Mouse (Mus musculus) B cell, adult (primary cell): ENCODE results near the gene Smco3. TPM values are rescaled to one million over a fixed set of nuclear protein-coding genes. Genes with fewer than 3 reads are reported as not detected.

Source experiments
- total RNA-seq: library from RNA; stranded (reverse); gene quantifications from 4 replicates; pipeline ENCODE4 v1.2.4, GENCODE M21; 2023; ENCODE audit not compliant: inconsistent age

Gene Smco3
- total RNA-seq: 0.29 TPM in 1 of 4 replicates, not detected in the others

DNA sequence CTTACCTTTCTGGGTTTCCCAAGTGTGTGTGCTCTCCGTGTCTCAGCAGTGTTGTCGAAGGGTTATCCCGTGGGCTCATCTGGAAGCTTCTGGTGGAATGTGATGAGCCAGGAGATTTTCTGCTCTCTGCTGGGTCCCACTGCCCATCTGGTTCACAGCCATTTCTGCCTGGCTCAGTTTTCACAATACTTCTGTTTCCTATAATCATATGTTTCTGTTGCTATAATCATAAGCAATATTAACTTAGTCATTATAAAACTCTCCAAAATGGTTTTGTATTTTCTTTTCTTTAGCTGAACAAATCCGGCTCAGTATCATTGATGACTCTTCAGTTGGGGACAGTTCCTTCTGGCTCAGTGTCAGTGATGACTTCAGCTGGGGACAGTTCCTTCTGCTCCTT, at the start of gene Smco3:
Gene Smco3 (minus strand): TSS at position 101 of the 400 bp plus-strand sequence.

DNA sequence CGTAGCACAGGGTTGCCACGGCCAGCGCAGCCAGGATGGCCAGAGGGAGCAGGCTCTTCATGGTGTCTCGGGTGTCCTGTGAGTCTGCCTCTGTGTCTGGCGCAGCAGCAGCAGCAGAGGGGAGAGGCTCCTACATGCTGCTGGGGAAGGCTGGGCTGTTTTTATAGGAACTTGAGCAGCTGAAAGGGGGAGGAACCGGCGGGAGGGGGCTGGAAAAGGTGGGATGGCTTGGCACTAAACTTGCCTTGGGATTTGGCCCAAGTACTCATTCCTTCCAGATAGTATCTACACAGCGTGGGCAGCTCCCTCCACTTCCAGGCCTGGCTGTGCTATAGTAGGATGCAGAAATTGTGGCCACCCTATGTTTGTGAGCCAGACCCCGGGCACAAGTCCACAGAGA, 40.4 kb upstream of the Smco3 start, which contains the start of gene Mgp:
Gene Mgp (minus strand): TSS at position 154 of the 400 bp plus-strand sequence.

DNA sequence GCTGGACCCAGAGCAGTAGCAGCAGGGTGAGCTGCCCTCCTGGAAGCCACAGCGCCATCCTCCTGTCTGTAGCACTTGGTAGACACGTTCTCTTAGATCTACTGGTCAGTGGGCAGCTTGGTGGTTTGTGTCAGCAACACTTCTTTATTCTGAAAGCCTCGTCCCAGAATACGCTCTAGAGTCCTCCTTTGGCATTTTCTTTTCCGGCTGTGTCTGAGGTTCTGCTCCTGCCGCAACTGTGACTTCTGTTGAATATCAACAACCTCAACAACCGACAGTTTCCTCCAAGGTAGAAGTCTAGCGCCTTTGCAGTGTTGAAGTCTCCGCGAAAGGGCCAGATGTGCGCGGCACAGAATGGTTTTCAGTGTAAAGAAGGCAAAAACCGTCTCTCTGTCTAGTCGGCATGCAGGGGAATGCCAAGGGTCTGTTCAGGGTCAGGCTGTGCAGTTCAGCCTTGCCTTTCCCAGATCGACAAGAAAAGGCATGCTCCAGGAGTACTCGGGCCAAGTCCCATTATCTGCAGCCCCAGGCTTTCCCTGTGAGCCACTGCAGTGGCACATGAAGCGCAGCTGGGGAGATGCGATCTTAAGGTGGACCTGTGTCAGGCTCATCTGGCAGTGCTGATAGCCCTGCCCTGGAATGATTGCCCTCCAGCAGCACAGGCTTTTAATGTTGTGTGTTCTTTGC, 22.1 kb upstream of the Smco3 start, which contains the start of gene Art4:
Gene Art4 (minus strand): TSS at position 548 of the 687 bp plus-strand sequence.

GRCm38 (mm10) chr6:136827881-136828561, 7.2 kb downstream of the Smco3 start, which contains the start of gene Wbp11:
Wbp11 (minus strand) TSS chr6:136828233.

GRCm38 (mm10) chr6:136827516-136827880, 7.8 kb downstream of the Smco3 start, which contains the start of gene BC049715:
BC049715 (plus strand) TSS chr6:136827626.

GRCm38 (mm10) chr6:136808014-136808417, 27.2 kb downstream of the Smco3 start, which contains the start of gene H2afj:
H2afj (plus strand) TSS chr6:136808244.

DNA sequence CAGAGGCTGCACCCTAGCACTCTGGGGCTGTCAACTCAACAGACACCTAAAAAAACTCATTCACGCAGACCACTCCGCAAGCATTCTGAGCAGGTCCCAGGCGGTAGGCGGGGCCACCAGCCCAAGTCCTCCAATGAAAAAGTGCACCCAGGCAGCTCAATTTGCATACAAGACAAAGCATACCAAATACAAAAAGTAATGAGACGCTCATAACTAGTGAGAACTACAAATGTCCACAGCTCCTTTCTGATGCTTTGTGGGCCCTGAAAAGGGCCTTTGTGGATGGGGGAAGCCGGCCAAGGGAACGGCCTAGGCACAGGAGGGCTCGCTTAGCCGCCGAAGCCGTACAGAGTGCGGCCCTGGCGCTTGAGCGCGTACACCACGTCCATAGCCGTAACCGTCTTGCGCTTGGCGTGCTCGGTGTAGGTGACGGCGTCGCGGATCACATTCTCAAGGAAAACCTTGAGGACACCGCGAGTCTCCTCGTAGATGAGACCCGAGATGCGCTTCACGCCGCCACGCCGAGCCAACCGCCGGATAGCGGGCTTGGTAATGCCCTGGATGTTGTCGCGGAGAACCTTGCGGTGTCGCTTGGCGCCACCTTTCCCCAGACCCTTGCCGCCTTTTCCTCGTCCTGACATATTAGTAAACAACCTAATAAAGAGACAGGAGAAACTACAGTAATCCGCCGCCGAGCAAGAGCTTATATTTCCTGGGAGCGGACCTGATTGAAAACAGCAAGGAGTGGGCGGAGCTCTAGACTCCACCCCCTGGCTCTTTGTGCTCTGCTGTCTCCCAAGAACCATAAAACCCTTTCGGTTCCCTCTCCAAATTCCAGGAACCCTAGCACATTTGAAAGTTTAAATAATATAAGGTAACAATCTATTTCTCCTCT, 31.3 kb downstream of the Smco3 start, which contains the start of gene Hist4h4:
Gene Hist4h4 (minus strand): TSS at position 677 of the 895 bp plus-strand sequence.

DNA sequence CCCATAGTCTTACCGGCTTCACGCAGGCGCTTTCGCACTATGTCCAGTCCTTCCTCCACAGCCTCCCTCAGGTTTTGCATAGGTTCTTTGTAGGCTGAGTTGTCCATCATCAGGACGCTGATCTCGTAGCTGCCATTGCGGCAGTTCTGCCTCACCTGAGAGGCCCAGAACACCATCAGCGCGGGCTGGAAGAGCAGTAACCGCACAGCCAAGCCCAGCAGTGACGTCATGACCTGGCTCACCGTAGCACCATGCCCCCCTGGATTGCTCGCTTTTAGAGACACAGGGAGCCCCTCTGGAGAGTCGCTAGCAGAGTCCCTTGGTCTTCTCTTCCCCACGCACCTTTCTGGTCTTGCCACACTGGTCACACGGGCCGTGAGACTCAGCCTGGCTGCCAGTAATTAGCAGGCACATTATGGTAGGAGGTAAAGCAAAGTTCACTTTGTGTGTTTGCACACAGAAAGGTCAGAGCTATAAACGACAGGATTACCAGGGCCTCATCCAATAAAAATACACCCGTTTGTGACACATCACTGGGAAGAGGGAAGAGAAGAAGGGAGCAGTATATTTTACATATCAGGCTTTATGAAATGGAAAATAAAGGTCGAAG, 53.8 kb downstream of the Smco3 start, which contains the start of gene Gucy2c:
Gene Gucy2c (minus strand): TSS at position 389 of the 610 bp plus-strand sequence.

Other genes starting within 250 kb of the Smco3 start
- 68.3 to 80.6 TPM (median 78.4 TPM) in 4 replicates for gene Plbd1, start 173.5 kb downstream of the Smco3 start, total RNA-seq
- 0.12 to 0.13 TPM in 2 of 4 replicates, not detected in the others for gene Gucy2c, start 53.7 kb downstream of the Smco3 start, total RNA-seq
- 16.2 to 18.0 TPM (median 17.3 TPM) in 4 replicates for gene Hist4h4, start 31.0 kb downstream of the Smco3 start, total RNA-seq
- 60.9 to 81.4 TPM (median 66.9 TPM) in 4 replicates for gene H2afj, start 27.2 kb downstream of the Smco3 start, total RNA-seq
- gene BC049715, start 7.8 kb downstream of the Smco3 start, total RNA-seq: 2.9 to 6.8 TPM (median 4.8 TPM) in 4 replicates
- 216 to 249 TPM (median 231 TPM) in 4 replicates for gene Wbp11, start 7.2 kb downstream of the Smco3 start, total RNA-seq
- 0.27 to 0.48 TPM (median 0.27 TPM) in 3 of 4 replicates, not detected in the other for gene Art4, start 22.3 kb upstream of the Smco3 start, total RNA-seq
- not detected in 4 replicates for gene Mgp, start 40.4 kb upstream of the Smco3 start, total RNA-seq
- gene Erp27, start 86.7 kb upstream of the Smco3 start, total RNA-seq: 10.3 to 15.9 TPM (median 12.8 TPM) in 4 replicates
- 0.10 TPM in 1 of 4 replicates, not detected in the others for gene Pde6h, start 88.4 kb upstream of the Smco3 start, total RNA-seq
- 979 to 1,034 TPM (median 997 TPM) in 4 replicates for gene Arhgdib, start 106.4 kb upstream of the Smco3 start, total RNA-seq